Mouse (Mus musculus) stomach, postnatal 0 days (tissue): Measurements from ENCODE around the gene Arhgap8.

Source experiments
- CTCF ChIP-seq: IDR thresholded peaks from 2 replicates; pipeline ENCODE4 v1.5.1; 2016; ENCODE audit warnings: antibody characterized with exemption, low read depth, mild to moderate bottlenecking, moderate library complexity
- EP300 ChIP-seq: optimal IDR thresholded peaks from 2 replicates; pipeline ENCODE3; 2016; ENCODE audit warnings: antibody characterized with exemption

DNA sequence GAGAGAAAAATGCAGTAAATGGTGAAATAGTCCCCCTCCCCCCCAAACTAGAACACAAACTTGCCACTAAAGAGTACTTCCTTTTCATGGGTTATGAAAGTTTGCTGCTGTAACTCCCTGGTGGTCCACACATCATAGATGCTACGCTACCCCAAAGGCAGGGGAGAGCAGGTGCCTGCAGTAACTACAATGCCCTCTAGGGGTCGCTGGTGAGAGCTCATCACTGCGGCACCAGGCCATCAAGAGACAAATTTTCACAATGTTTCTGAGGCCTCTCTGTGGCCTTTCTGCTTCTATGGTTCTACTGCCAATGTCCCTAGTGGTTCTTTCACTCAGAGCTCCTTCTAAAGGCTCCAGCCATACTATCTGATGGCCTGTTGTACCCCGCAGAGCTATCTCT is 38.6 kb downstream of the Arhgap8 start:
- TF ChIP-seq CTCF (peak; percentile 79), EP300 (no peak)
